Mouse (Mus musculus) stomach, embryonic 14.5 days (tissue): ENCODE results near the gene Ralgapa2. TPM values are rescaled to one million over a fixed set of nuclear protein-coding genes. Genes with fewer than 3 reads are reported as not detected.

Experiments
- ATAC-seq: fragments of 200-750 bp; cut with Nextera tagmentation; 2 replicates; pipeline ENCODE4 v1.8.0; 2017; ENCODE audit warnings: low read depth, moderate TSS enrichment; ENCODE audit not compliant: insufficient number of reproducible peaks, insufficient read depth, low FRiP score
- H3K27ac ChIP-seq: fragments of 300-500 bp; sonication (generic); 2 replicates; pipeline ENCODE4 v1.5.1; 2014; ENCODE audit warnings: mild to moderate bottlenecking, low read length, moderate library complexity, mixed read lengths
- H3K27me3 ChIP-seq: fragments of 300-500 bp; sonication (generic); 2 replicates; pipeline ENCODE4 v1.6.1; 2014; ENCODE audit warnings: low read length, control low read depth, mixed read lengths; ENCODE audit not compliant: control insufficient read depth, insufficient read depth
- H3K36me3 ChIP-seq: fragments of 300-500 bp; sonication (generic); 2 replicates; pipeline ENCODE4 v1.6.1; 2014; ENCODE audit warnings: mild to moderate bottlenecking, control low read depth, low read length, moderate library complexity, mixed read lengths; ENCODE audit not compliant: control insufficient read depth, insufficient read depth
- H3K4me1 ChIP-seq: fragments of 300-500 bp; sonication (generic); 2 replicates; pipeline ENCODE4 v1.6.1; 2014; ENCODE audit warnings: low read length, control low read depth, mixed read lengths; ENCODE audit not compliant: control insufficient read depth, insufficient read depth
- H3K4me2 ChIP-seq: fragments of 300-500 bp; sonication (generic); replicated peaks from 2 replicates; pipeline ENCODE4 v1.6.1; 2014; ENCODE audit warnings: low read depth, low read length, control low read depth
- H3K4me3 ChIP-seq: fragments of 300-500 bp; sonication (generic); 2 replicates; pipeline ENCODE4 v1.5.1; 2014; ENCODE audit warnings: low read depth, low read length, control low read depth
- H3K9ac ChIP-seq: fragments of 300-500 bp; sonication (generic); replicated peaks from 2 replicates; pipeline ENCODE4 v1.6.1; 2014; ENCODE audit warnings: low read depth, mild to moderate bottlenecking, control low read depth, low read length, moderate library complexity, mixed read lengths
- H3K9me3 ChIP-seq: fragments of 300-500 bp; sonication (generic); 2 replicates; pipeline ENCODE4 v1.6.1; 2016; ENCODE audit warnings: low read depth, low read length, control low read depth; ENCODE audit not compliant: control insufficient read depth
- WGBS: fragments of 180-500 bp; shearing (Covaris S2); extraction: QIAGEN DNeasy Blood & Tissue Kit; methylation state at CpG from one replicate; pipeline ENCODE4 v1.1.7; 2014; 5-methylcytosine and 5-hydroxymethylcytosine counted together
- polyA plus RNA-seq: library from polyadenylated mRNA; unstranded; fragments of >200 nt; fragmentation: Nextera tagmentation; extraction: Ambion mirVana; gene quantifications from 2 replicates; pipeline ENCODE4 v1.2.1, GENCODE M21; 2014

Gene Ralgapa2
- polyA plus RNA-seq, 1 experiment from 2014 or later, result 13.8 TPM

- no peak overlapping the region for H3K4me2 ChIP-seq
- no peaks in the 10 kb centered on the region for H3K36me3 ChIP-seq
- H3K27me3 ChIP-seq, result no peaks in the 10 kb centered on the region
- no peaks in the 10 kb centered on the region for H3K4me1 ChIP-seq
- WGBS, result 96% methylated on average over 1 of the region's 1 CpGs
- H3K9ac ChIP-seq, result no peak overlapping the region
- H3K4me3 ChIP-seq, result no peak overlapping the region
- H3K9me3 ChIP-seq, result no peaks in the 10 kb centered on the region
- ATAC-seq, result no peak; the same call in 1 of the 2 replicates
- no peak overlapping the region for H3K27ac ChIP-seq
Observed at GRCm38 (mm10) chr2:146493354-146493946, 18.7 kb downstream of the Ralgapa2 start.

- Histone ChIP-seq H3K4me1 (no peaks in the 10 kb centered on the region), H3K36me3 (no peaks in the 10 kb centered on the region), H3K9ac (no peak overlapping the region), H3K4me2 (no peak overlapping the region), H3K27ac (no peak overlapping the region), H3K4me3 (no peak overlapping the region), H3K27me3 (no peaks in the 10 kb centered on the region), H3K9me3 (no peaks in the 10 kb centered on the region)
- ATAC-seq, result no peak
- WGBS, result 90% methylated on average over 5 of the region's 5 CpGs
Observed at GRCm38 (mm10) chr2:146491830-146492610, 20.1 kb downstream of the Ralgapa2 start.

GRCm38 (mm10) chr2:146490926-146491325 lies 21.2 kb downstream of the Ralgapa2 start:
- WGBS, result 94% methylated on average over 1 of the region's 1 CpGs
- no peak overlapping the region for H3K27ac ChIP-seq
- H3K4me3 ChIP-seq, result no peak overlapping the region
- no peaks in the 10 kb centered on the region for H3K9me3 ChIP-seq
- H3K4me2 ChIP-seq, result no peak overlapping the region
- H3K36me3 ChIP-seq, result no peaks in the 10 kb centered on the region
- no peak overlapping the region for H3K9ac ChIP-seq
- H3K4me1 ChIP-seq, result no peaks in the 10 kb centered on the region
- no peak for ATAC-seq
- H3K27me3 ChIP-seq, result no peaks in the 10 kb centered on the region

- no peaks in the 10 kb centered on the region for H3K36me3 ChIP-seq
- ATAC-seq, result no peak
- no peaks in the 10 kb centered on the region for H3K9me3 ChIP-seq
Observed at GRCm38 (mm10) chr2:146488291-146488690, 23.9 kb downstream of the Ralgapa2 start.

GRCm38 (mm10) chr2:146482859-146483258 lies 29.3 kb downstream of the Ralgapa2 start:
- H3K4me3 ChIP-seq, result no peak overlapping the region
- no peak overlapping the region for H3K4me2 ChIP-seq
- H3K36me3 ChIP-seq, result no peaks in the 10 kb centered on the region; the same call in 1 of the 2 replicates
- ATAC-seq, result no peak
- no peak overlapping the region for H3K9ac ChIP-seq
- H3K27ac ChIP-seq, result no peak overlapping the region
- no peaks in the 10 kb centered on the region for H3K27me3 ChIP-seq
- H3K4me1 ChIP-seq, result no peaks in the 10 kb centered on the region
- no peaks in the 10 kb centered on the region for H3K9me3 ChIP-seq

More at GRCm38 (mm10) chr2:146488291-146488690, 23.9 kb downstream of the Ralgapa2 start:
- Histone ChIP-seq H3K27ac (no peak overlapping the region), H3K4me3 (no peak overlapping the region), H3K4me2 (no peak overlapping the region), H3K27me3 (no peaks in the 10 kb centered on the region), H3K9ac (no peak overlapping the region), H3K4me1 (no peaks in the 10 kb centered on the region)
- WGBS, result 66% methylated on average over 3 of the region's 3 CpGs

- ATAC-seq, result no peak
- no peaks in the 10 kb centered on the region for H3K4me1 ChIP-seq
- no peaks in the 10 kb centered on the region for H3K9me3 ChIP-seq
- no peaks in the 10 kb centered on the region for H3K27me3 ChIP-seq
- WGBS, result 96% methylated on average over 4 of the region's 4 CpGs
- H3K4me3 ChIP-seq, result no peak overlapping the region
- no peak overlapping the region for H3K9ac ChIP-seq
- H3K4me2 ChIP-seq, result no peak overlapping the region
- no peak overlapping the region for H3K27ac ChIP-seq
- no peaks in the 10 kb centered on the region; the same call in 1 of the 2 replicates for H3K36me3 ChIP-seq
Observed at GRCm38 (mm10) chr2:146477491-146477890, 34.7 kb downstream of the Ralgapa2 start.

GRCm38 (mm10) chr2:146476428-146476972 lies 35.6 kb downstream of the Ralgapa2 start:
- Histone ChIP-seq H3K9me3 (no peaks in the 10 kb centered on the region), H3K27me3 (no peaks in the 10 kb centered on the region), H3K9ac (no peak overlapping the region), H3K4me2 (no peak overlapping the region), H3K4me3 (no peak overlapping the region), H3K36me3 (no peaks in the 10 kb centered on the region; the same call in 1 of the 2 replicates), H3K27ac (no peak overlapping the region), H3K4me1 (no peaks in the 10 kb centered on the region)
- no peak for ATAC-seq
- WGBS, result 85% methylated on average over 6 of the region's 6 CpGs

GRCm38 (mm10) chr2:146476001-146476400 lies 36.1 kb downstream of the Ralgapa2 start:
- Histone ChIP-seq H3K9ac (no peak overlapping the region), H3K27ac (no peak overlapping the region), H3K36me3 (no peaks in the 10 kb centered on the region), H3K4me3 (no peak overlapping the region), H3K9me3 (no peaks in the 10 kb centered on the region), H3K4me2 (no peak overlapping the region), H3K4me1 (no peaks in the 10 kb centered on the region), H3K27me3 (no peaks in the 10 kb centered on the region)
- ATAC-seq, result no peak
